Mouse (Mus musculus) retina, postnatal 1 day (tissue): ENCODE measurements at regions not wholly inside any gene's neighbourhood (a gene's known extent, or its start where the extent isn't known, plus 50 kb on each side); places are given as distances from the start of the nearest gene placed in this dataset.

Source experiments
- DNase-seq: peaks from one replicate; pipeline ENCODE4 v3.0.0-alpha.2; 2012

- DNase-seq, result no peak
Measured at GRCm38 (mm10) chr5:4697346-4698095, 60.3 kb downstream of the Fzd1 start.

GRCm38 (mm10) chr5:4696701-4697100 lies 61.1 kb downstream of the Fzd1 start:
- DNase-seq, result no peak

DNA sequence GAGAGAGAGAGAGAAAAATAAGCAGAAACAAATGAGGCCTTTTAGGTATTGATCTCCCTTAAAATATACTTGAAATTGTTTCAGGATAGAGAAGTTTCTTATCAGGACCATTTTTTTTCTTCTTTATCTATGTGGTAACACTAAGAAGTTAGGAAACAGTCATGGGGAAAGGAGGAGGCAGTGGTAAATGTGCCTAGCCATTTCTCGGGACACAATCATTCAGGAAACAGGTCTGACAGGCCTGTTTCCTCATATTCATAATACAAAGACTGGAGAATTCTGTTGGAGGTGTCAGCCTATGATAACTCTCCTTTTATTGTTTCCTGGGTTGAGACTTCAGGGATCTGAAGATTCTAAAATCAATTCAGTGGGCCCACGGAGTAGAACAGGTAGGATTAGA lies 68.7 kb downstream of the Fzd1 start:
- DNase-seq, result no peak

DNA sequence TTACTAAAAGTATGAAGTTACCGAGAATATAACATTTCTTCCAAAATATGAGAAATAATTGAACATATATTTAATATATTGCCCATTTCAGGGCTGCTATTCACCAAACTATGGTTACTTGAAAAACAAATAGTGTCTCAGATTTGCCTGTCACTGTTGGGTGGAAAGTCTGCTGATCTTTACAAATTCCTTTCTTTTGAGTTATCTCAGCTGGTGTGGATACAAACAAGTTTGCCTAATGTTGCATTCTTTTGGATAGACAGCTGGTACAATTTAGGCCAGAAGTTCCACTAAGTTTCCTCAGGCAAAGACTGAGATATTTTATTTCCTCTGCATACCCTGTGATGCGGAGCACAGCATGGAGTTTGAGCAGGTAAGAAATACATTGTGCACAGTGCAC lies 82.5 kb downstream of the Fzd1 start:
- no peak for DNase-seq

DNA sequence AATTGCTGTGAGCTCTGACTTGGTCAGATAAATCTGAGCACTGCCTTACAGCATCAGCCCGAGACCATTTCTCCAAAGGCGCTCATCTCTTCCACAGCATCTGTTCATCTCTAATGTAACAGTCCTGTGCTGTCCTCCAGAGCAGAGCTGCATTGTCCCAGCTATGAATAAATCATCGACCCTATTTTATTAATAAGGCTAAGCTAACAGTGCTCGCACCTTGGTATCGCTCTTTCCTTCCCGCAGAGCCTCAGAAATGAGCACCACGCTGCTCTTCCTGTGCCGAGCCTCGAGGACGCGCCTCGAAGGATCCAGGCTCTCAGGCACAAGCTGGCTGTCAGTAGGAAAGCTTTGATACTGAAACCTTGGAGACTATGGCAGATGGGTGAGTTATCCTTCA lies 91.5 kb downstream of the Fzd1 start:
- DNase-seq, result peak; percentile 25

GRCm38 (mm10) chr5:4665978-4666377 lies 91.9 kb downstream of the Fzd1 start:
- DNase-seq, result no peak

DNA sequence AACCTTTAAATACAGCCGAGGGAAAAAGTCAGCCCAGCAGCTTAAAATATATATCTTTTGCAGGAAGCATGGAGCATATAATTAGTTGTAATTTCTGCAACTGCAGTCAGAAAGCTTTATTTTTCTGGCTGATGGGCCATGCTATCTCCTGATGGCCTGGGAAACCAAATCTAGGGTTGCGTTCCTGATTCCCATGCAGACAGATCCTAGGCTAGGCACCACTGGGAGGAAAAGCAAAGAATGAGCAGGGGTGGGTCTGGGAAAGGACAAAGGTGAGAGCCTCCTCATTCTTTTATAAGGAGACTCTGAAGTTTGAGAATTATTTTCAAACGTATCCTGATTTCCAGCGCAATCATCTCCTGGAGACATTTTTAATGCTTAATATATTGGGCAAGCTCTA lies 92.9 kb downstream of the Fzd1 start:
- no peak for DNase-seq

DNA sequence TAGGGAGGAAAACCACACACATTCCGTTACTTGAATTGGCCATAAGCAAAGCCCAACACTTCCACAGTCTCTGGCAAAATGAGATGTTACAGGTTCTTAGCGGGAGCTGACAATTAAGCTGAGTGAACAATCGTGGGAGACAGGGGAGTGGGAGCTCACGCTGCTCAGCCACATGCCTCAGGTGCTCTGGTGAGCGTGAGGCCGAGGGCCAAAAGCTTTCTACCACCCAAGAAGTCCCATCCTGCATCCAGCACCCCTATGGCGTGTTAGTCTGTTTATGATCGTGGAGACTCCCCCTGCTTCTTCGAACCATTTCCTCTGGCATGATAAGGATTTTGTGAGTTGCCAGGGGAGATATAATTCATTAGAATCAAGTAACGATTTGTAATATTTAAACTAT lies 93.3 kb downstream of the Fzd1 start:
- DNase-seq, result no peak

DNA sequence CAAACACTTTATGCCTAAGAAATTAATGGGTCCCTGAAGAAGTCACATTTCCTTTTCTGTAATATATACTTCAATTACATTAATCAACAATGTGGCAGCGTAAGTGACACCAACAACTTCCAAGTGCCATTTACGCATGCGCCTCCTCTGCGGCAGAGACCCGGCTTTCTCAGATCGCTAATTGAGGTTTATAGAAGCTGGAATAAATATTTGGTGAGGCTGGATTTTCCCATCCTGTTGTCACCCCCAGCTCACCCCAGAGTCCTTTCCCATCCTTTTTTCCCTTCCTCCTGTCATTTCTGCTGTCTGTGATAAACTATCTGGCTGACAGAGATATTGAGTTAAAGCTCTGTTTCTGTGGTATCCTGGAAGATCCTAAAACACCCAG lies 95.6 kb downstream of the Fzd1 start:
- DNase-seq, result no peak

GRCm38 (mm10) chr5:4661420-4662197 lies 96.2 kb downstream of the Fzd1 start:
- no peak for DNase-seq

DNA sequence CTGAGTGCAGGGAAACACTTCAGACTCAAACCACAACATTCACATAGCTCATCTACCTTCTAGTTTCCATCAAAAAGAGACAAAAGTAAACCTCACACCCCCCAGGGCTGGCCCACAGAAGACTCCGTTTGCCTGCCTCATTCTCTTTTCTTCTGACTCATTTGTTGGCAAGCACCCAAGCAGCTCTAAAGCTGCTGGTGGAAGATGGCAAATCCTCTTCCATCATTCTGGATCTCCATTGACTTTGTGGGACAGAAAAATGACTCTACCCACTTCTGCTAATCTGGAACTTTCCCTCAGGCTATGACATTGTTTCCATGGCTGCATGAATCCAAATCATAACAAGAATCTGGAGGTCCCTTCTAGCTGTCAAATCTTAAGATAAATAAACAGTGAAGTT lies 99.9 kb downstream of the Fzd1 start:
- no peak for DNase-seq

- no peak for DNase-seq
Measured at GRCm38 (mm10) chr5:4654186-4654585, 103.6 kb downstream of the Fzd1 start.

- peak; percentile 71 for DNase-seq
Measured at GRCm38 (mm10) chr5:4651167-4651955, 106.5 kb downstream of the Fzd1 start.

- peak; percentile 17 for DNase-seq
Measured at GRCm38 (mm10) chr5:4650709-4651108, 107.1 kb downstream of the Fzd1 start.

DNA sequence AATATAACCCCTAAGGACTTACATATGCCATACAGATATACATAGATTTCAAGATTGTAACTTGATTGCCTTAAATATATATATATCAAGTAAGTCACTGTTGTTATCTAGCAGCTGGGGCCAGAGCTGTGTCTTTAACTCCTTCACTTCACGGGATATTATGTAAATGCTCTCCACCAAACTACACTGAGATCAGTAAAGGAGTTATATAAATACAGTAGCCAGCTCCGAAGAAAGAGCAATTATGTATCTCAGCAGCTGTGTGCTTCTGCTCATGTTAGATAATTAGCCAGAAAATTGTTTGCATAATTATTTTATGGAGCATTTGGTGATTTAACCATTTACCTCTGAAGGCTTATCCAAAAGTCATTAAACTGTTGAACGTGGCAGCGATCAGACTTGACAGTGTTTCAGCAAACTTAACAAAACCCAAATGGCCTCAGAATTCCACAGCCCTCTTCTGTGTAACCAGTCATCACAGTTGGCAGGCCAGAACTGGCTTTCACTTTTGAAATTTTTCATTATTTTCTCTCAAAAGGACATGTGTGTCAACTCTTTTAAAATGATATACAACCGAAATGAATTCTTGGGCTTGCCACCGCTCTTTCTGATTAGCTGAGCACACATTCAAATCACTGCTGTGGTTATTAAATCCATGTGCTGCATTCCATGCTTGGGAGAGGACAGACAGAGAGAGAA lies 107.8 kb downstream of the Fzd1 start:
- peak; percentile 8 for DNase-seq

DNA sequence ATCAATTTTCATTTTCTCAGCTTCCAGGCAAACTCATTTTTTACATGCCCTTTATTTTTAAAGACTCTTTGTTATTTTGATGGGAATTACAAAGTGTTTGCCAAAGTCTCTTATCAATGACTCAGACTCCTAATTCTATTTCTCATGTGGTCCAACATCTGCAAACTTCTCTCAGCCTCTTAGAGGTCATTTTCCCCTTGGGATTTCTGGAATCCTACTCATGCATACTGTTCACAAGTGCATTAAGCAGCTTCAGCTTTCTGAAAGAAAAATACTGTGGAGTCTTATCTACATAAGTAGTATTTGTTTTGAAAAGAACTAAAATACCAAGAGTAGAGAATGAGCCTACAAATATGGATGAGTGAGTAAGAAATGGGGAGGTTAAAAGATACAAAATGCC lies 116.8 kb downstream of the Fzd1 start:
- DNase-seq, result no peak

GRCm38 (mm10) chr5:4633763-4634162 lies 124.1 kb downstream of the Fzd1 start:
- DNase-seq, result no peak

- DNase-seq, result no peak
Measured at GRCm38 (mm10) chr5:4625206-4625605, 132.6 kb downstream of the Fzd1 start.

DNA sequence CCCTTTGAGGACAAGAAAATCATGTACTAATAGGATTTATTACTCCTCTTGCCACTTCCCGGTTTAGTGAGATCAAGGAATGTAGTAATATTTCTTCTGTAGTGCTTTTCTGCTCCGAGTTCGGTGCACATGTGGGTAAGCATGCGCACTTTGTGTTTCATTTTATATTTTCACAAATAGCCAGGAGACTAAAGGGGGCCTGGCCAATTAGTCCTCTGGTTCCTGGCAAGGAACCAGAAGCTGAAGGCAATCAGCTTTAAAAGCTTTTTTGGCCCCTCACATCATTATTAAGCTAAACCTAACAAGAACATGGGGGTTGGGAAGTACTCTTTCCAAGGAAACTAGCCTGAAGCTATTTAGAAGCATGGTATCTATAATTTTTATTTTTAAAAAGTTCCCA lies 134.2 kb downstream of the Fzd1 start:
- DNase-seq, result no peak

- DNase-seq, result no peak
Measured at GRCm38 (mm10) chr5:4620513-4621210, 137.2 kb downstream of the Fzd1 start.

DNA sequence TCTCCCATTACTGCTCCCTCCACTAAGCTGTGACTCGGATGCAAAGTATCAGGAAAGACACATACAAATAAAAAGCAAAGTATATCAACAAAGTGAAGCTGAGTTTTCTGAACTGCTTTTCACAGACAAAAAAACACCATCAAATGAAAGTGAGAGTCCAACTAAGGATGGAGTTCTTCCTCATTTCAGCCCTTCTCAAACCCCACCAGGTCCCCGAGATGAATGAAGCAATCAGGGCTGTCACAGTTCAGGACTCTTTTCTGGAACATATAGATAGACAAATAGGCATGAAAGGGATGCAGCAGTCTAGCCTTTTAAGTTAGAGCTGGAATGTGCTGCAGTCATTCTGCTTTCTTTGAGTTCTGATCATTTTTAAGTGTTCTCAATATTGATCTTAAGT lies 142.6 kb downstream of the Fzd1 start:
- DNase-seq, result no peak

DNA sequence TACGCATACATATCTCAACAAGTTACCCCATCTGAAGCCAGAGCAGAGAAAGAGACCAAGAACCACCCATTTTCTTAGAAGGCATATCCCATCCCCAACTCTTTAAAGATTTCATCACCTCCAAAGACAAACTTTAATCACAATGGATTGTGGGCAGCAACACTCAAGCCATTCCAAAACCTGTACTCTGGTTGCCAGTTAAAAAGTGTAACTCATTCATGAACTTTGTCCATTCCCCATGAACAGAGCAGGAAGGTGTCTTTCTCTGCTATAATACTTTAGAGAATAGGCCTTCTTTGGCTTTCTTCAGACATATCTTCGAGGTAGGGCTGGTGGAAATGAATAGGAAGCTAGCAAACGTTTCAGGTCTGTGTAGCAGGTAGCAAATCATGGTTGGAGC lies 160.4 kb downstream of the Fzd1 start:
- DNase-seq, result no peak
